Mouse (Mus musculus) forebrain, embryonic 14.5 days (tissue): ENCODE measurements around the gene Ube4b. TPM values are rescaled to one million over a fixed set of nuclear protein-coding genes. Genes with fewer than 3 reads are reported as not detected.

ENCODE experiments used
- ATAC-seq: fragments of 200-750 bp; cut with Nextera tagmentation; 2 replicates; pipeline ENCODE4 v1.8.0; 2017; ENCODE audit warnings: mild to moderate bottlenecking, moderate library complexity
- DNase-seq: peaks from one replicate; pipeline ENCODE4 v3.0.0-alpha.2; 2015; ENCODE audit warnings: low spot score
- H3K27ac ChIP-seq: fragments of 300-500 bp; sonication (generic); 2 replicates; pipeline ENCODE4 v1.5.1; 2014; ENCODE audit warnings: low read depth, mild to moderate bottlenecking, control low read depth, low read length, moderate library complexity
- H3K27me3 ChIP-seq: fragments of 300-500 bp; sonication (generic); replicated peaks from 2 replicates; pipeline ENCODE4 v1.6.1; 2014; ENCODE audit warnings: low read length, control low read depth, mixed read lengths; ENCODE audit not compliant: control insufficient read depth, insufficient read depth
- H3K36me3 ChIP-seq: fragments of 300-500 bp; sonication (generic); 2 replicates; pipeline ENCODE4 v1.6.1; 2014; ENCODE audit warnings: low read length, control low read depth; ENCODE audit not compliant: control insufficient read depth, insufficient read depth
- H3K4me1 ChIP-seq: fragments of 300-500 bp; sonication (generic); 2 replicates; pipeline ENCODE4 v1.6.1; 2014; ENCODE audit warnings: antibody characterized with exemption, low read length, control low read depth; ENCODE audit not compliant: control insufficient read depth, insufficient read depth
- H3K4me2 ChIP-seq: fragments of 300-500 bp; sonication (generic); 2 replicates; pipeline ENCODE4 v1.6.1; 2014; ENCODE audit warnings: mild to moderate bottlenecking, control low read depth, low read length
- H3K4me3 ChIP-seq: fragments of 300-500 bp; sonication (generic); 2 replicates; pipeline ENCODE4 v1.5.1; 2014; ENCODE audit warnings: low read depth, low read length, control low read depth
- H3K9ac ChIP-seq: fragments of 300-500 bp; sonication (generic); 2 replicates; pipeline ENCODE4 v1.6.1; 2014; ENCODE audit warnings: mild to moderate bottlenecking, low read length, control low read depth, moderate library complexity
- H3K9me3 ChIP-seq: fragments of 300-500 bp; sonication (generic); replicated peaks from 2 replicates; pipeline ENCODE4 v1.6.1; 2016; ENCODE audit warnings: low read length, control low read depth, mixed read lengths; ENCODE audit not compliant: control insufficient read depth
- whole genome bisulfite sequencing: fragments of 180-500 bp; shearing (Covaris S2); extraction: QIAGEN DNeasy Blood & Tissue Kit; methylation state at CpG from one replicate; pipeline ENCODE4 v1.1.7; 2014; 5-methylcytosine and 5-hydroxymethylcytosine counted together
- polyA plus RNA-seq: library from polyadenylated mRNA; unstranded; fragments of >200 nt; fragmentation: Nextera tagmentation; extraction: Ambion mirVana; gene quantifications from 2 replicates; pipeline ENCODE4 v1.2.1, GENCODE M21; 2014

Gene Ube4b
- polyA plus RNA-seq, 1 experiment from 2014 or later = 34.3 TPM

DNA sequence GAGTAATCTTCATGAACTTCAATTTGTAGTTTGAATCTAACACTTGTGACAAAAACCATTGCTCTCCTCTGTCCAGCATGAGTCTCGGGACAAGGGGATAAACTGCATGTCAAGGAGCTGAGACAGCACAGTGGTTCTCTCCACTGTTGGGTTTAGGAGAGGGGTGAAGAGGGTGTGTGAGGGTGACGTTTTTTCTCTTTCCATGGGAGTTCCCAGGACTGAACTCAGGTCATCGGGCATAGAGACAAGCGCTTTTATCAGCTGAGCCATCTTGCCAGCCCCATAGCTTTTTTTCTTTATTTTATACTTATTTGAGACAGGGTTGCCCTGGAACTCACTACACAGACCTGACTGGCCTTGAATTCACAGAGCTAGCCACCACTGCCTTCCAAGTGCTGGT lies 32.3 kb downstream of the Ube4b start:
- WGBS = 85% methylated on average over 4 of the region's 4 CpGs
- Histone ChIP-seq H3K4me2 (no peak overlapping the region), H3K4me3 (no peak overlapping the region), H3K9me3 (no peaks in the 10 kb centered on the region), H3K27ac (no peak overlapping the region), H3K9ac (no peak overlapping the region), H3K4me1 (no peaks in the 10 kb centered on the region), H3K27me3 (no peaks in the 10 kb centered on the region), H3K36me3 (peaks cover 33% of the 10 kb centered on the region)
- DNase-seq (no peak), ATAC-seq (no peak)

DNA sequence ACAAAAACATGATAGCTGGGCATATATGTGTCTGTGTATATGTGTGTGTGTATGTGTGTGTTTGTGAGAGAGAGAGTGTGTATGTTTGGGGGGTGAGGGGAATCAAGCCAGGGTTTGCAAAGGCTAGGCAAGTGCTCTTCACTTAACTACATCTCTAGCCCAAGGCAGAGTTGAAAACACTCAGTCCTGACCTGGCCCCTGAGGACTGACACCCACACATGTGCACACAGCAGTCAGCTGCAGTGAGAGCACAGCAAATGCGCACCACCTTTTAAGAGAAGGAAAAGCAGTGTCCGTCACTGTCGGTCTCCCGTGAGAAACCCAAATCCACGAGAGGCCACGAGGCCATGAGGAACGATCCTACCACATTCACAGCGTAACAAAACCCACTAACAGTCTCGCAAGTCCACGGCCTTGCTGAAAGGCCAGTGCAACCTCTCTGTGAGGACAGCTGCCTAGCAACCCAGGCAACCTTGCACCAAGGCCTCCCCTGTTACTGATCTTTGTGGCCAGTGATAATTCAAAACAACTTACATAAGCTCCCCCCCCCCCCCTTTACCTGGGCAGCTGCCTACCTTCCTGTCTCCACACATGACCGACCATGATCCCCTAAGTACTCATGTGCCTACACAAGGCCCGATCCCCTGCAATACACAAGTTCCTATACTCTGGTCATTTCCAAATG lies 33.1 kb downstream of the Ube4b start:
- no peaks in the 10 kb centered on the region for H3K9me3 ChIP-seq
- no peak overlapping the region for H3K4me3 ChIP-seq
- H3K4me2 ChIP-seq = no peak overlapping the region
- H3K4me1 ChIP-seq = no peaks in the 10 kb centered on the region
- ATAC-seq (no peak), DNase-seq (no peak)
- no peaks in the 10 kb centered on the region for H3K27me3 ChIP-seq
- WGBS = 92% methylated on average over 12 of the region's 12 CpGs
- no peak overlapping the region for H3K9ac ChIP-seq
- H3K36me3 ChIP-seq = peaks cover 30% of the 10 kb centered on the region
- H3K27ac ChIP-seq = no peak overlapping the region

DNA sequence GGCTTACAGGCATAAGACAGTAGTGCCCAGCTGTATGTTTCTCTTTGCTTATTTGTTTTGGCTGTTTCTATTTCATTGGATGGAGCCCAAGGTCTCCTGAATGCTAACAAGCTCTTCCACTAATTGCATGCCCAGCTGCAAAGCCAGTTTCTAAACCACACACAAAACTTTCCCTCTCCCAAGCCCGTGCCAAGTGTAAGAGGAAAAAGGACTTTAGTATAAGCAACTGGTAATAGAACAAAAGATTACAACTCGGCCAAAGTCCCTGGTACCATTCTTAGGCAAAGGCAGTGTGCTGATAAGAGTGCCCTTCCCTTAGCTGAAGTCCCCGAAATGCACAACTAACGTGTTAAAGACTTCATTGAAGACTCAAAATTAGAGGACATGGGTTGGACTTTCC lies 34.2 kb downstream of the Ube4b start:
- H3K9me3 ChIP-seq = no peaks in the 10 kb centered on the region
- peaks cover 19% of the 10 kb centered on the region for H3K36me3 ChIP-seq
- no peak overlapping the region for H3K4me3 ChIP-seq
- H3K9ac ChIP-seq = no peak overlapping the region
- no peaks in the 10 kb centered on the region for H3K27me3 ChIP-seq
- no peaks in the 10 kb centered on the region for H3K4me1 ChIP-seq
- H3K27ac ChIP-seq = no peak overlapping the region
- peak; percentile 41 for DNase-seq
- no peak overlapping the region for H3K4me2 ChIP-seq
- WGBS = 54% methylated on average over 4 of the region's 4 CpGs
- ATAC-seq = no peak

DNA sequence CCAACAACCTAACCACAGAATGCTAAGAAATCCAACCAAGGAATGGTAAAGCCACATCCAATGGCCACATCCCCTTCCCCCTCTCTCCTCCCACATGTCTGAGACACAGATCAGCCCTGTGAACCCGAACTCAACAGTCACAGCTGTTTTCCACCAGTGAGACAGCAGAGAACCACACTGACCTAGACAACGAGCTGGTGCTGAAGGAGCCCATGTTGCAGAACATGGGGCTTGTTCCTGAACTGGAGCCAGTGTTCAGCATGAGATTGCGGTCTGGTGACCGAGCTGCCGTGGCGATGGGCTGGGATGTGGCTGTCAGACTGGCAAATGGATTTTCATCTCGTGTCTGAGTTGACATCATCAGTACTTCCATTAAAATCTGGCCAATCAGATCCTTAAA lies 45.5 kb downstream of the Ube4b start:
- H3K4me2 ChIP-seq = no peak overlapping the region

DNA sequence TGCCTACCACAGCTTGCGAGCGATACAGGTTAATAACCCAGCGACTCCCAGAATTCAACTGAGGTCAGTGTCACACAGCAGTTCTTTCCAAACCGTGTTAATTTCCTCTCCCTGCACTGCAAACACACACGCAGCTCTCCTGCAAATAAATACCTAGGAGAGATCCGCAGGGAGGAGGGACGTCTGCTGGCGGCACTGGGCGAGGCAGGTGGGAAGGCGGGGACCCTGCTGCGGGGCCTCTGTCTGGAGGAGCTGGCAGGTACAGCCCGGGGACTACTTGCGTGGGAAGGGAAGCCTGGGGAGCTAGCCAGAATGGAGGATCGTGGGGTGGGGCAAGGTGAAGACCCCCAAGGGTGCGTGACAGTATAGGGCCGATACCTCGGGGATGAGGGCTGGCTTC lies 46.7 kb downstream of the Ube4b start:
- WGBS = 89% methylated on average over 17 of the region's 17 CpGs
- H3K36me3 ChIP-seq = peaks cover 92% of the 10 kb centered on the region
- H3K4me3 ChIP-seq = no peak overlapping the region
- H3K4me2 ChIP-seq = no peak overlapping the region
- H3K9ac ChIP-seq = no peak overlapping the region
- no peaks in the 10 kb centered on the region for H3K4me1 ChIP-seq
- no peaks in the 10 kb centered on the region for H3K27me3 ChIP-seq
- ATAC-seq (no peak), DNase-seq (no peak)
- H3K9me3 ChIP-seq = no peaks in the 10 kb centered on the region
- no peak overlapping the region for H3K27ac ChIP-seq

More for the DNA sequence above, 45.5 kb downstream of the Ube4b start:
- Histone ChIP-seq H3K36me3 (peaks cover 92% of the 10 kb centered on the region), H3K27ac (no peak overlapping the region), H3K4me1 (no peaks in the 10 kb centered on the region), H3K27me3 (no peaks in the 10 kb centered on the region), H3K4me3 (no peak overlapping the region), H3K9ac (no peak overlapping the region), H3K9me3 (no peaks in the 10 kb centered on the region)
- ATAC-seq = no peak
- WGBS = 87% methylated on average over 7 of the region's 7 CpGs
- no peak for DNase-seq

DNA sequence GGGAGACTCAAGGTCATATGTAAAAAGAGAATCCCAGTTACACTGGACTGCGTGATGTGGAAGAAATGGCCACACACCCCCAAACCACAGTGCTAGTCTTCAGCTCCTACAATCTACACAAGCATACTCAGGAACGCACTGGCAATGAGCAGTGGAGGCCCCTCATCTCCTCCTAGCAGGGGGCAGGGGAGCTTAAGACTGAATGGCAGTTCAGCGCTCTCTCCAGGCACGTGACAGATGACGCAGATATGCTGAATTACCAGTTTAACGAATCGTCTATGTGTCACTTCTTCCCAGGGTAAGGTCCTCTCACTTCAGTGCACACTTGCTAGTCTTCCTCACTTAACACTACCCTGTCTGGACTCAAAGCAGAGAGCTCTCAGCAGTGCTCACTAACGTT lies 47.7 kb downstream of the Ube4b start:
- no peak overlapping the region for H3K4me2 ChIP-seq
- no peak for ATAC-seq
- H3K27me3 ChIP-seq = no peaks in the 10 kb centered on the region
- no peaks in the 10 kb centered on the region for H3K9me3 ChIP-seq
- H3K4me1 ChIP-seq = no peaks in the 10 kb centered on the region
- peaks cover 92% of the 10 kb centered on the region for H3K36me3 ChIP-seq
- no peak overlapping the region for H3K4me3 ChIP-seq
- 59% methylated on average over 8 of the region's 8 CpGs for WGBS
- no peak overlapping the region for H3K9ac ChIP-seq
- H3K27ac ChIP-seq = no peak overlapping the region
- DNase-seq = no peak

DNA sequence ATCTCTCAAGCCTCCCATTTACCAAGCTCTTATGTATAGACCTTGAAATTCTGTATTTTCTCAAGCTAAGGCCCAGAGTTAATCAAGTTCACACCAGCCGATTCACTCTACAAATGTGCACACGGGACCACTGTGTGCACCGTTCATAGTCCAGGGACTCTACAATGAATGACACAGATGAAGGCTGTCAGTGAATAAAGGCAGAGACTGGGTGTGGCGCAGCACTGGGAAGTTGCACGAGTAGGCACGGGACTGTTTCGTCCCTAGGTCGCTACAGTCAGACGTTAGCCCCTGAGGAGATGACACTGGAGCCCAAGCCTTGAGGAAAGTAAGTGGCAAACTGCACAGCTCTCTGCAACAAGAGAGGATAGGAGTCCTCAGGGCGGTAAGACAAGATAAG lies 50.5 kb downstream of the Ube4b start:
- Histone ChIP-seq H3K4me1 (no peaks in the 10 kb centered on the region), H3K27ac (no peak overlapping the region), H3K4me2 (no peak overlapping the region), H3K9ac (no peak overlapping the region), H3K9me3 (no peaks in the 10 kb centered on the region), H3K4me3 (no peak overlapping the region), H3K27me3 (no peaks in the 10 kb centered on the region), H3K36me3 (peaks cover 91% of the 10 kb centered on the region)
- 92% methylated on average over 10 of the region's 10 CpGs for WGBS
- DNase-seq (no peak), ATAC-seq (no peak)

DNA sequence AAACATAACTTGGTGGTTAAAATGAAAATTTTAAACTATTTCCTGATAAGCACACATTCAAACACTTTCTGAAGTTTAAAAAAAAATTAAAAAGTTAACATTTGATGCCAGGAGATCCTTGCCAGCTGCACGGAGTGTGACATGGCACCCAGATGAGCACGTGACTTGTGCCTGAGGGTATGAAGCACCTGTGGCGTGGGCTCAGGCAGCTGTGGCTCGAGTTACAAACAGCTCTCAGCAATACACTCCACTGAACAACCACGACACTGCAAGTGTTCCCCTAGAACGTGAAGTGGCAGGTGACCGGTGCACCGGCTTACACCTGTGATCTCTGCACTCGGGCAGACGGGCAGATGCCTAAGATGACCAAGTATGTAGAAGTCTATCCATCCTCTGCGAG lies 51.9 kb downstream of the Ube4b start:
- Histone ChIP-seq H3K4me1 (no peaks in the 10 kb centered on the region), H3K9ac (no peak overlapping the region), H3K4me3 (no peak overlapping the region), H3K27ac (no peak overlapping the region), H3K36me3 (peaks cover 91% of the 10 kb centered on the region), H3K4me2 (no peak overlapping the region), H3K27me3 (no peaks in the 10 kb centered on the region), H3K9me3 (no peaks in the 10 kb centered on the region)
- ATAC-seq (no peak), DNase-seq (no peak)
- 89% methylated on average over 11 of the region's 11 CpGs for WGBS

DNA sequence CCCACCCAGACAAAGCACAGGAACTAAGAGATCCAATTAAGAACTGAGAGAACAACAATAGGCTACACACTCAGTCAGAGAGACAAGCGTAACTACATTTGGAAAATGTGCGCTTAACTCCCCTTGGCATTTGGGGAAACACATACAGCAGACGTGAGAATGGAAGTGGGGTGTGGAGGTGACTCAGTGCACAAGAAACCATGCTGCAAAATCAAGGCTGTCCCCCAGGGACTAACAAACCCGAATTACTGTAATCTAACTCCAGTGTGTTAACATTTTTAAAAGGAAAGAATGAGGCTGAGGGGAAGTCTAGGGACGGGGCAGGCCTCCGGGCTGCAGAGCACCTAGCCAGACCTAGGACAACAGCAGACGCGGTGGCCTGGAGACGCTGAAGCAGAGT lies 52.6 kb downstream of the Ube4b start:
- H3K27ac ChIP-seq = peak overlapping the region; percentile 9
- H3K9ac ChIP-seq = no peak overlapping the region
- H3K4me1 ChIP-seq = no peaks in the 10 kb centered on the region
- no peak overlapping the region for H3K4me3 ChIP-seq
- H3K9me3 ChIP-seq = no peaks in the 10 kb centered on the region
- WGBS = 78% methylated on average over 9 of the region's 9 CpGs
- H3K4me2 ChIP-seq = no peak overlapping the region
- no peak for ATAC-seq
- peaks cover 91% of the 10 kb centered on the region for H3K36me3 ChIP-seq
- no peak for DNase-seq
- H3K27me3 ChIP-seq = no peaks in the 10 kb centered on the region
